Mouse (Mus musculus): ENCODE data around the gene Hnrnpab.
A peak's percentile ranks its signal among the peaks of the same experiment; 100 is the strongest.

Gene Hnrnpab

GRCm38 (mm10) chr11:51605602-51606446 lies 823 bp downstream of the Hnrnpab start:
- peak; percentile 76 for DNase-seq (ENCODE audit: low read depth, low spot score)

GRCm38 (mm10) chr11:51602253-51602652 lies 4.4 kb downstream of the Hnrnpab start:
- DNase-seq (ENCODE audit: low read depth, low spot score), result no peak

GRCm38 (mm10) chr11:51597553-51597952 lies 9.1 kb downstream of the Hnrnpab start:
- DNase-seq (ENCODE audit: low read depth, low spot score), result no peak

- DNase-seq (ENCODE audit: low read depth, low spot score), result no peak
Observed at GRCm38 (mm10) chr11:51595459-51596083, 11.1 kb downstream of the Hnrnpab start.

- no peak for DNase-seq (ENCODE audit: low read depth, low spot score)
Observed at GRCm38 (mm10) chr11:51594715-51595350, 11.8 kb downstream of the Hnrnpab start.

- DNase-seq (ENCODE audit: low read depth, low spot score), result no peak
Observed at GRCm38 (mm10) chr11:51593849-51594248, 12.8 kb downstream of the Hnrnpab start.

- DNase-seq (ENCODE audit: low read depth, low spot score), result no peak
Observed at GRCm38 (mm10) chr11:51593368-51593767, 13.3 kb downstream of the Hnrnpab start.

- no peak for DNase-seq (ENCODE audit: low read depth, low spot score)
Observed at GRCm38 (mm10) chr11:51591915-51592314, 14.7 kb downstream of the Hnrnpab start.

GRCm38 (mm10) chr11:51591168-51591567 lies 15.5 kb downstream of the Hnrnpab start:
- DNase-seq (ENCODE audit: low read depth, low spot score), result no peak

- no peak for DNase-seq (ENCODE audit: low read depth, low spot score)
Observed at GRCm38 (mm10) chr11:51590002-51590401, 16.6 kb downstream of the Hnrnpab start.

- no peak for DNase-seq (ENCODE audit: low read depth, low spot score)
Observed at GRCm38 (mm10) chr11:51588833-51589232, 17.8 kb downstream of the Hnrnpab start.

GRCm38 (mm10) chr11:51587059-51587458 lies 19.6 kb downstream of the Hnrnpab start:
- no peak for DNase-seq (ENCODE audit: low read depth, low spot score)

- no peak for DNase-seq (ENCODE audit: low read depth, low spot score)
Observed at GRCm38 (mm10) chr11:51586411-51586810, 20.2 kb downstream of the Hnrnpab start.

GRCm38 (mm10) chr11:51585608-51586252 lies 20.9 kb downstream of the Hnrnpab start:
- no peak for DNase-seq (ENCODE audit: low read depth, low spot score)

GRCm38 (mm10) chr11:51584431-51585248 lies 22.0 kb downstream of the Hnrnpab start, which contains the start of gene Phykpl:
Gene Phykpl, plus strand, starts transcription at chr11:51584757.
- peak; percentile 92 for DNase-seq (ENCODE audit: low read depth, low spot score)

GRCm38 (mm10) chr11:51584057-51584430 lies 22.6 kb downstream of the Hnrnpab start:
- peak; percentile 28 for DNase-seq (ENCODE audit: low read depth, low spot score)

GRCm38 (mm10) chr11:51582713-51583112 lies 23.9 kb downstream of the Hnrnpab start:
- DNase-seq (ENCODE audit: low read depth, low spot score), result peak; percentile 55

GRCm38 (mm10) chr11:51579024-51579423 lies 27.6 kb downstream of the Hnrnpab start:
- DNase-seq (ENCODE audit: low read depth, low spot score), result no peak

GRCm38 (mm10) chr11:51577587-51577986 lies 29.1 kb downstream of the Hnrnpab start:
- no peak for DNase-seq (ENCODE audit: low read depth, low spot score)

GRCm38 (mm10) chr11:51576454-51576853 lies 30.2 kb downstream of the Hnrnpab start:
- DNase-seq (ENCODE audit: low read depth, low spot score), result no peak

- DNase-seq (ENCODE audit: low read depth, low spot score), result no peak
Observed at GRCm38 (mm10) chr11:51568801-51569200, 37.8 kb downstream of the Hnrnpab start.

Measured in c-Kit-negative CD71-positive TER-119-positive erythroid progenitor cells, embryonic 14.5 days (primary cell).